Mouse (Mus musculus): ENCODE measurements at regions not wholly inside any gene's neighbourhood (a gene's known extent, or its start where the extent isn't known, plus 50 kb on each side); places are given as distances from the start of the nearest gene placed in this dataset.

DNA sequence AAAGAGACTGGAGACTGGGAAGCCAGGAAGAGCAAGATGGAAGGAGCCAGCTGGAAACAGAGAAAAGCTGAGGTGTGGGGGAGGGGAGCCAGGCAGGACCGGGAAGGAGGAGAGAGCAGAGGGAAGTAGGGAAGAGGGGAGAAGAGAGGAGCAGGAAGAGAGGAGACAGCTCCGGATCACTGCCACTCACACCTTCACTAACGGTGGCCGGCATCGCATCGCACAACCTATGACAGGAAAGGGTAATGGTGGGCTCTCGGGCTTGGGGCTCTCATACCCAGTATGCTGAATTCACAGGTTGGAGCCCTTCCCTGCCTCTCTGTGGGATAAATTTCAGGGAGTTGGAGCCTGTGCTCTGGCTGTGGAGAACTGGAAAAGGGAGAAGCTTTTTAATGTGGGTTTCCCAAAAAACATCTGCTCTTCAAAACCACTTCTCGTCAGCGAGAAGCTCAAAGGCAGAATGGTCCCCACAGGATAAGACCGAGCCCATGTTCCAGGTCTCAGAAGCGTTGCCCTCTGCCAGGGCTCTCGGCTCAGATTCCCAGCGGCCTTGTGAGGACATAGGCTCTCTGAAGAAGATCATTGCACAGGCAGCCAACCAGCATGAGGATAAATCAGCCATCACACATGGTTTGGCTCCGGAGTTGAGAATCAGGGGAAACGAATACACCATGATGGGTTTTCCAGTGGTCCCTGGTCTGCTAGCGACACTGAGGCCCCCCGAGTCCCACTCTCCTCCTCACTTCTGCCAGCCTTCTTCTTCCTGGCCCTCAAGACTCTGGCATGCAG lies 53.8 kb upstream of the Coro2b start:
- Histone ChIP-seq H3K9me3 (peaks cover 6% of the 10 kb centered on the region; the same call in 1 of the 2 replicates), H3K27me3 (ENCODE audit: insufficient read depth, poor library complexity, severe bottlenecking) (no peaks in the 10 kb centered on the region), H3K4me3 (no peak overlapping the region), H3K27ac (no peak overlapping the region), H3K36me3 (no peaks in the 10 kb centered on the region), H3K4me1 (replicated peaks) (0 out of 2 replicates have a peak, but pooled peaks cover 2% of the 10 kb centered on the region)
- WGBS: 91% methylated on average over 17 of the region's 17 CpGs
- DNase-seq (ENCODE audit: low spot score): no peak

DNA sequence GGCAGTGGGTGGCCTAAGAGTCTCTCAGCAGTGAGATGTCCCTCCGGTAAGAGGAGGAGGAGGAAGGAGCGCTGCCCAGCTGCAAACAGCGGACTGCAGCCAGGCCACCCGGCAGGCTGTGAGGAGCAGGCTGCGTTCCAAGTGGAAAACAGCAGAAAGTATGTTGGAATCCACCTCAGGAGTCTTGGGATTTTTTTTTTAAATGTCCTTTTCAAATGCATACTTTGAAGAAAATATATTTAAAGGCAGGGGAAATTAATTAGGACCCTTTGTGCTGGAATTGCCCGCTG lies 54.3 kb upstream of the Coro2b start:
- H3K9me3 ChIP-seq: peaks cover 3% of the 10 kb centered on the region; the same call in 1 of the 2 replicates
- 81% methylated on average over 6 of the region's 6 CpGs for WGBS
- no peaks in the 10 kb centered on the region for H3K27me3 ChIP-seq (ENCODE audit: insufficient read depth, poor library complexity, severe bottlenecking)
- H3K27ac ChIP-seq: no peak overlapping the region
- no peak overlapping the region for H3K4me3 ChIP-seq
- 0 out of 2 replicates have a peak, but pooled peaks cover 2% of the 10 kb centered on the region for H3K4me1 ChIP-seq (replicated peaks)
- no peak for DNase-seq (ENCODE audit: low spot score)
- no peaks in the 10 kb centered on the region for H3K36me3 ChIP-seq

DNA sequence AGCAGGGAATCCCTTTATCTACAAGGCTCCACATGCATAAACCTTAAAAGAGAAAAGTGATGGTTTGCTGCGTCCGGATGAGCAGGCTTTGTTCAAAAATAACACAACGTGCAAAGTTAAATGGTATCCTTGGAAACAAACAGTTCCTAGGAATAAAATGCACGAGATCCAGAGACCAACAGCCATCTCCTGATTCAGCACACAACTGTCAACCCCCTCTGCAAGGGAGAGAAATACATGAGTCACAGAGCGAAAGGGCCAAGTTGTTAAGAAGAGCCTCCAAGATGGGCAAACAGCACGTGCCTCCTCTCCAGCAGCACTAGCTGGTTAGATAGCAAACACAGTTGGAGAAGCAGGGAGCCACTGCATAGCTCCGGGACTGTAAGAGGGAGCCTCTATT lies 61.2 kb upstream of the Coro2b start:
- peak; percentile 1 for DNase-seq (ENCODE audit: low spot score)
- Histone ChIP-seq H3K4me3 (no peak overlapping the region), H3K4me1 (replicated peaks) (no peaks in the 10 kb centered on the region), H3K27me3 (ENCODE audit: insufficient read depth, poor library complexity, severe bottlenecking) (no peaks in the 10 kb centered on the region), H3K27ac (no peak overlapping the region), H3K9me3 (no peaks in the 10 kb centered on the region), H3K36me3 (no peaks in the 10 kb centered on the region)
- WGBS: 79% methylated on average over 7 of the region's 7 CpGs

DNA sequence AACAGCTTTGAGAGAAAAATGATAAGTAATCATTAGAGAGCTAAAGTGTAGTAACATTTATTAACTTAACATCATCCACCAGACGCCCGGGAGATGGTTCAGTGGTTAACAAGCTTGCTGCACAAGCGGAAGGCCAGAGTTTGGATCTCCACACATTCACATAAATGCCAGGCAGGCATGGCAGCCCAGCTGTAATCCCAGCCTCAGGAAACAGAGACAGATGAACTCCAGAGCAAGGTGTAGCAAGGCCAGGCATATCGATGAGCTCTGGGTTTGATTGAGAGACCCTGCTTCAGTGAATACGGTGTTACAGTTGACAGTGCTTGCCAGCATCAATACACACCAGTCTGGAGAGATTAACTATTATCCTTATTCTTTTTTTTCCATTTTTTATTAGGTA lies 62.1 kb upstream of the Coro2b start:
- no peak for DNase-seq (ENCODE audit: low spot score)
- no peak overlapping the region for H3K27ac ChIP-seq
- no peaks in the 10 kb centered on the region for H3K27me3 ChIP-seq (ENCODE audit: insufficient read depth, poor library complexity, severe bottlenecking)
- H3K36me3 ChIP-seq: no peaks in the 10 kb centered on the region
- H3K9me3 ChIP-seq: no peaks in the 10 kb centered on the region
- no peaks in the 10 kb centered on the region for H3K4me1 ChIP-seq (replicated peaks)
- WGBS: 93% methylated on average over 5 of the region's 5 CpGs
- no peak overlapping the region for H3K4me3 ChIP-seq

DNA sequence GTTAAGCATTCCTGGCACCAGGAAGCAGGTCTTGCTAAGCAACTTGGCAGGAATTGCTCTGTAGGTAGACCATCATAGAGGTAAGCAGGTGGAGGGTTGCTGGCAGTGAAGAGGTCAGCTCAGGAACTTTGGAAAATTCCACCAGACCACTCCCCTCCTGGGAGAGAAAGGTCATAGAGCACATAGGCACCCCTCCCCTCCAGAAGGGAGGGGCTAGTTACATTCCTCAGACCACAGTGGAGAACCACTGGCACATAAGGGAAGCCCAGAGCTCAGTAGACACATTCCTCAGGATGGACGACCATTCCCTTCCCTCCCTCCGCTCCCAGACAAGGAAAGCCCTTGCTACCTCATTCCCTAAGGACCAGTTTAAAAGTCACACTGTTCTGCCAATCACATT lies 67.1 kb upstream of the Itga11 start:
- no peaks in the 10 kb centered on the region for H3K27me3 ChIP-seq (ENCODE audit: insufficient read depth, poor library complexity, severe bottlenecking)
- 89% methylated on average over 2 of the region's 2 CpGs for WGBS
- peaks cover 26% of the 10 kb centered on the region for H3K4me1 ChIP-seq (replicated peaks)
- H3K27ac ChIP-seq: no peak overlapping the region
- no peak for DNase-seq (ENCODE audit: low spot score)
- H3K4me3 ChIP-seq: no peak overlapping the region
- peaks cover 14% of the 10 kb centered on the region; the same call in 1 of the 2 replicates for H3K9me3 ChIP-seq
- no peaks in the 10 kb centered on the region for H3K36me3 ChIP-seq

DNA sequence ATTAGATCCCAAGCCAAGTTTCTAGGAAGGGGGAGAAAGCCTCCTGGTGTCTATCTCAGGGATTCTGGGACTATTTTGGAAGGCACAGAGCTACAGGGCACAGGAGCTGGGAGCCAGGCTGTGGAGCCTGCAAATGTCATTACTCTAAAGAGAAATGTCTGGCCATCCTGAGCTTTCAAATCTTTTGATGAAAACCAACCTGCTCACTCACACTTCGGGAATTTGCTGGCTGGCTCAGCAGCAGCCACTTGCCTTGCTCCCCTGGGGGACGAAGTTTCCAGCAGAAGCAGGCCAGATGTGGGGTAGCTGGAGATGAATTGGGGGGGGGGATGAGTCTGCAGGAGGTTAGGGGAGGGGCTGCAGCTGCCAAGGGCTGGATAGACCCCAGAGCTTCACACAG lies 66.2 kb upstream of the Itga11 start:
- DNase-seq (ENCODE audit: low spot score): peak; percentile 16
- 66% methylated on average over 2 of the region's 2 CpGs for WGBS
- peaks cover 35% of the 10 kb centered on the region for H3K4me1 ChIP-seq (replicated peaks)
- no peak overlapping the region for H3K27ac ChIP-seq
- no peak overlapping the region for H3K4me3 ChIP-seq
- peaks cover 14% of the 10 kb centered on the region; the same call in 1 of the 2 replicates for H3K9me3 ChIP-seq
- no peaks in the 10 kb centered on the region for H3K27me3 ChIP-seq (ENCODE audit: insufficient read depth, poor library complexity, severe bottlenecking)
- no peaks in the 10 kb centered on the region for H3K36me3 ChIP-seq

DNA sequence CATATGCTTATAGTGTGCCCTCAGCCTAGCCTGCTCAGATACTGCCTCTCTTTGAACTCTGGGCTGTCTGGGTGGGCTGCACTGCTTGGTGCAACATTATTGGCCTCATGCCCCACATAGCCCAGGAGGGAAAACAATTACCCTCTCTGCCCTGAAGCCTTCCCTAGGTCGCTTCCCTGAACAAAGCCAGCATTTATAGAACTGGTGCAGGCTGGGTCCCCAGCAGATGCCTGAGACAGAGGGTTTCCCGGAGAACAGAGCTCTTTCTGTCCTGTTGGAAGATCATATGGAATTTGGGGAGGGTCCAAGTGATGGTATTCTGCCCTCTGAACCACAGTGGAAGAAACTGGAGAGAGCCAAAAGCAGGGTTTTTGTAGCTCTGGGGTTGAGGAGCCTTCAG lies 64.6 kb upstream of the Itga11 start:
- 27% methylated on average over 2 of the region's 2 CpGs for WGBS
- no peaks in the 10 kb centered on the region for H3K36me3 ChIP-seq
- DNase-seq (ENCODE audit: low spot score): peak; percentile 49
- peaks cover 14% of the 10 kb centered on the region; the same call in 1 of the 2 replicates for H3K9me3 ChIP-seq
- H3K4me3 ChIP-seq: no peak overlapping the region
- no peaks in the 10 kb centered on the region for H3K27me3 ChIP-seq (ENCODE audit: insufficient read depth, poor library complexity, severe bottlenecking)
- peak overlapping the region; percentile 75 for H3K27ac ChIP-seq
- H3K4me1 ChIP-seq (replicated peaks): peaks cover 42% of the 10 kb centered on the region

DNA sequence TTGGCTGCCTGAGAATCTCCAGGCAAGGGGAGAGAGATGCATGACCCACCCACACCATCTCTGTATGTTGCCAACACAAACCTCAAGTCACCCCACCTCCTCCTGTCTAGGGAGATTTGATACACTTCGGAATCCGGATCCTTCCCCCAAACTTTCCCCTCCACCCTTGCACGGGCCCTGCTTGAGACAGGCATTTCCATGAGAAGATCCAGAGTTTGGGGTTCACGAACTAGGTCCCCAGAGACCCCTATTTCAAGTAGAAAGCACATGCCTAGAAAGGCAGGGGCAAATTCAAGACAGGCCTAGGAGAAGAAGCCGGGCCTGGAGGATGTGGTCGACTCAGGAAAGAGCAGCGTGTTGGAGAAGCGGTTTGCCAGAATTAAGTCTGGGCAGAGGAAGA lies 63.8 kb upstream of the Itga11 start:
- Histone ChIP-seq H3K9me3 (peaks cover 14% of the 10 kb centered on the region; the same call in 1 of the 2 replicates), H3K4me3 (no peak overlapping the region), H3K27me3 (ENCODE audit: insufficient read depth, poor library complexity, severe bottlenecking) (no peaks in the 10 kb centered on the region), H3K27ac (peak overlapping the region; percentile 75), H3K36me3 (no peaks in the 10 kb centered on the region), H3K4me1 (replicated peaks) (peaks cover 42% of the 10 kb centered on the region)
- DNase-seq (ENCODE audit: low spot score): no peak
- WGBS: 84% methylated on average over 8 of the region's 8 CpGs

DNA sequence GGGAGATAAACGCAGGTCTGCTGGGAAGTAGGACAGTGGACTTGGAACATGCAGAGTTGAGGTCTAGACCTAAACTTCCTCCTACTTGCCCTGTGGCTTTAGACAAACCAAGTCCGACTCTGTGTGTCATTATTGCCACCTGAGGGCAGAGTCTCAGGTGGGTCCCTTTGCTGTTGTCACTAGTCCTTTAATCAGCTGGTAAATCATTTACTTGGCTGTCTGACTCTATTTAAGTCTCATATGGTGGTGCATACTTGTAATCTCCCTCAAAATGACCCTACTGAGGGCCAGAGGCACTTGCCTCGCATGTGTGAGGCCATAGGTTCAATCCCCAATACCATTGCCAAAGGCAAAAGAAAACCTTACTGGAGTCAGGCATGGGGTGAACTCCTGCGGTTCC lies 62.7 kb upstream of the Itga11 start:
- Histone ChIP-seq H3K27me3 (ENCODE audit: insufficient read depth, poor library complexity, severe bottlenecking) (no peaks in the 10 kb centered on the region), H3K36me3 (no peaks in the 10 kb centered on the region), H3K27ac (no peak overlapping the region), H3K4me1 (replicated peaks) (peaks cover 42% of the 10 kb centered on the region), H3K4me3 (no peak overlapping the region), H3K9me3 (peaks cover 14% of the 10 kb centered on the region; the same call in 1 of the 2 replicates)
- DNase-seq (ENCODE audit: low spot score): no peak
- WGBS: 84% methylated on average over 4 of the region's 4 CpGs

DNA sequence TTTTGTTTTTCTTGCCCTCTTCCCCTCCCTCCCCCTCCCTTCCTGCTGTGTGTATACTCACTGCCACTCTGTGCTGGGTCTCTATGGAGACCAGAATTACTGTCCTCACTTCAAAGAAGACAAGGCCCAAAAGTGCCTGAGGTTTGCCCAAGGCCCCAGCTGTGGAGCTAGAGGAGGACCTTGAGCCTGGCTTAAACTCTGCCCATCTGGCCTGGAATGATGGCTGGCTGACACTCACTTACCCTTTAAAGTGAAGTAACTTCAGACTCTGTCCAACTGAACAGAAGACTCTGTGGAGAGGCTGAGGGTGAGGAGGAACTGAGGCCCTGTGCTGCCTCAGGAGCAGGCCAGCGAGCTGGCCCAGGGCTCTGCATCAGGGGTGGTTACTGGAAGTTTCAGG lies 61.8 kb upstream of the Itga11 start:
- WGBS: 46% methylated on average over 1 of the region's 1 CpGs
- Histone ChIP-seq H3K4me1 (replicated peaks) (peaks cover 44% of the 10 kb centered on the region), H3K27me3 (ENCODE audit: insufficient read depth, poor library complexity, severe bottlenecking) (no peaks in the 10 kb centered on the region), H3K36me3 (no peaks in the 10 kb centered on the region), H3K9me3 (peaks cover 7% of the 10 kb centered on the region; the same call in 1 of the 2 replicates), H3K4me3 (no peak overlapping the region), H3K27ac (peak overlapping the region; percentile 46; the same call in 1 of the 2 replicates)
- DNase-seq (ENCODE audit: low spot score): no peak

DNA sequence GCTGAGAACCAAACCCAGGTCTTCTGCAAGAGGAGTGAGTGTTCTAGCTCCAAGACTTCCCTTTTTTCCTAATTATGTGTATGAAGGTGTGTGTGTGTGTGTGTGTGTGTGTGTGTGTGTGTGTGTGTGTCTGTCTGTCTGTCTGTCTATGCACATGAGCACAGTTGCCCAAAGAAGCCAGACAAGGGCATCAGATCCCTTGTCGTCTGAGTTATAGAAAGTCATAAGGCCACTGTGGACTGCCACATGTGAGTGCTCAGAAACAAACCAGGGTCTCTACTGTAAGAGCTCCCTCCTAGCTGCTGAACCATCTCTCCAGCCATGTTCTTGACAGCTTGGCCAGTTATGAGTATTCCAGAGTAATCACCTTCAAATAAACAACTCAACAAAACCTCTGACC lies 58.6 kb upstream of the Itga11 start:
- Histone ChIP-seq H3K4me1 (replicated peaks) (peaks cover 37% of the 10 kb centered on the region), H3K27ac (no peak overlapping the region), H3K27me3 (ENCODE audit: insufficient read depth, poor library complexity, severe bottlenecking) (no peaks in the 10 kb centered on the region), H3K9me3 (no peaks in the 10 kb centered on the region), H3K36me3 (no peaks in the 10 kb centered on the region), H3K4me3 (no peak overlapping the region)
- no peak for DNase-seq (ENCODE audit: low spot score)
- 85% methylated on average over 1 of the region's 1 CpGs for WGBS

DNA sequence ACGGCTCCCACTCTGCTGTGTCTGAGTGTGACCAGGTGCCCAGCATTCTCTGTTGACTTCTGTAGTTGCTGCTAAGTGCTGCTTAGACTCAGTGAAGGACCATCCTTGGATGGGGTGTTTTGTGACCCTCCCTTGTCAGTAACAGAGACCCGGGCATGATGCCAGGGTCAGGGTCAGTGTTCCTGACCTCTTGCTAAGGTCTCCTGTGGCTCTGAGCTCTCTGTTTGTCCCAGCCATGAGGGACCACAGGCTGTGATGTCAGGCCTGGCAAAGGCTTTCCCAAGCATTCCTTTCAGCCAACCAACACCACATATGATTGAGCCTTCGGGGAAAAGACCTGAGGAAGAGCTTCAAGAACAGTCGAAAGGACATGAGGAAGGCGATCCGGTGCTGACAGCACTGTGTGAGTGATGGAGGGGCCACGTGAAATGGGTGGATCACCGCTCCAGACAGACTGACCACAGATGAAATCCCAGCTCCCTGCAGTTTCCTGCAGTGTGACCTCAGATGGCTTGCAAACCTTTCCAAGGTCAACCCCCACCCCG lies 56.7 kb upstream of the Itga11 start:
- H3K36me3 ChIP-seq: no peaks in the 10 kb centered on the region
- H3K4me1 ChIP-seq (replicated peaks): peaks cover 20% of the 10 kb centered on the region
- H3K27me3 ChIP-seq (ENCODE audit: insufficient read depth, poor library complexity, severe bottlenecking): no peaks in the 10 kb centered on the region
- no peak overlapping the region for H3K27ac ChIP-seq
- DNase-seq (ENCODE audit: low spot score): no peak
- H3K4me3 ChIP-seq: no peak overlapping the region
- 65% methylated on average over 9 of the region's 9 CpGs for WGBS
- no peaks in the 10 kb centered on the region for H3K9me3 ChIP-seq

DNA sequence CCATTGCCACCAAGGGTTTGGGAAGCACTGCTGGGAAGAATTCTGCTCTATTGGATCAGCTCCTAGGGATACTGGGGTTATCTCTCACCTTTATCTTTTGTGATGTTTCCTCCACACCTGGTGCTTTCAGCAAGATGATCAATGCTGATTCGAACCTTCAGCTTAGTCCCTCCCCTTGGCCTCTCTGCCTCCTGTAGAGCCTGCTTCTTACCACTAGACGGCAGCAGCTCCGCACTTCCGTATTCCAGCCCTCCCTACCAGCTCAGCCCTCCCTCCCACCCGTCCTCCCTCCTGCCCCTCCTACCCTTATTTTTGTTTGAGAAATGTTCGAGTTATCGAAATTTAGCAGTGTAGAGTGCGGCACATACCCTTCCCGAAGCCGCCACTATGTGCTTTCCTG lies 55.5 kb upstream of the Itga11 start:
- no peaks in the 10 kb centered on the region for H3K9me3 ChIP-seq
- H3K4me1 ChIP-seq (replicated peaks): peaks cover 9% of the 10 kb centered on the region
- no peaks in the 10 kb centered on the region for H3K36me3 ChIP-seq
- WGBS: 63% methylated on average over 10 of the region's 10 CpGs
- no peak for DNase-seq (ENCODE audit: low spot score)
- H3K27me3 ChIP-seq (ENCODE audit: insufficient read depth, poor library complexity, severe bottlenecking): no peaks in the 10 kb centered on the region
- H3K27ac ChIP-seq: no peak overlapping the region
- H3K4me3 ChIP-seq: no peak overlapping the region

Data from hindbrain, embryonic 10.5 days (tissue).